Mouse (Mus musculus) liver, adult 2 months (tissue): ENCODE measurements around the gene Tbata.

Experiments
- CTCF ChIP-seq: fragments of 200-500 bp; IDR thresholded peaks from 2 replicates; pipeline ENCODE4 v1.5.1; 2011; ENCODE audit warnings: low read depth, low read length, control low read depth
- POLR2A ChIP-seq: fragments of 200-500 bp; IDR thresholded peaks from 2 replicates; pipeline ENCODE4 v1.6.1; 2011; ENCODE audit warnings: low read length, control low read depth; ENCODE audit not compliant: insufficient read depth; ENCODE audit errors: extremely low read depth

GRCm38 (mm10) chr10:61128701-61129365 lies 42.9 kb upstream of the Tbata start:
- TF ChIP-seq CTCF, result no peak
- TF ChIP-seq POLR2A, result no peak
